Mouse (Mus musculus) erythroblast, embryonic 14.5 days (primary cell): ENCODE data around the gene Rasl11b.

Experiments
- GATA1 ChIP-seq: IDR thresholded peaks from 2 replicates; pipeline ENCODE4 v1.6.1; 2012; ENCODE audit warnings: low read length, inconsistent platforms, mixed read lengths
- TAL1 ChIP-seq: IDR thresholded peaks from 3 replicates; pipeline ENCODE4 v1.6.1; 2012; ENCODE audit warnings: low read length, inconsistent platforms, mixed read lengths

DNA sequence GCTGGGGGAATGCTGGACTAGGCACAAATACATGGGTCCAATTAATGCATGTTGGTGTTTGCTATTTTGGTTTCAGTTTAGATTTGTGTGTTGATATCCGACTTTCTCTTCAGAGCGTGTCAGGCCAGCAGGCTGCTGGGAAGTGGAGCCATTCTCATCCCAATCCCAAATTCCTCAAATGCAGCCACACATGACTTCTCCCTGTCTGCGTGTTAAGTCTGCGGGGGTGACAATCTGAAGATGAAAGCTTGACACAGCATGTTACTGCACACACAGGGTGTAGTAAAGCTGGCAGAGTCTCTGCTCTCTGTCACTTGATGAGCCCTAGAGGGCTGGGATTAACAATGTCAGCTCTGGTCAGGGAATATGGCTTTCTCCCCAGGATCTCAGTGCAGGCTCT is 20.0 kb downstream of the Rasl11b start:
- TF ChIP-seq TAL1 = no peak
- TF ChIP-seq GATA1 = no peak
